Mouse (Mus musculus) right cerebral cortex, postnatal 36 days (tissue): Measurements from ENCODE around the gene Mapk9.
"Not testable (repeated sequence)": the region's sequence is repeated elsewhere in the genome, so short reads cannot be mapped to it uniquely, and the experiment has no call there.

ENCODE experiments used
- DNase-seq, 2 experiments: peaks; one replicate each; pipeline ENCODE4 v3.0.0; 2022; ENCODE audit warnings: low spot score in 2 of 2, mixed read lengths in 1 of 2

Mapk9 gene

DNA sequence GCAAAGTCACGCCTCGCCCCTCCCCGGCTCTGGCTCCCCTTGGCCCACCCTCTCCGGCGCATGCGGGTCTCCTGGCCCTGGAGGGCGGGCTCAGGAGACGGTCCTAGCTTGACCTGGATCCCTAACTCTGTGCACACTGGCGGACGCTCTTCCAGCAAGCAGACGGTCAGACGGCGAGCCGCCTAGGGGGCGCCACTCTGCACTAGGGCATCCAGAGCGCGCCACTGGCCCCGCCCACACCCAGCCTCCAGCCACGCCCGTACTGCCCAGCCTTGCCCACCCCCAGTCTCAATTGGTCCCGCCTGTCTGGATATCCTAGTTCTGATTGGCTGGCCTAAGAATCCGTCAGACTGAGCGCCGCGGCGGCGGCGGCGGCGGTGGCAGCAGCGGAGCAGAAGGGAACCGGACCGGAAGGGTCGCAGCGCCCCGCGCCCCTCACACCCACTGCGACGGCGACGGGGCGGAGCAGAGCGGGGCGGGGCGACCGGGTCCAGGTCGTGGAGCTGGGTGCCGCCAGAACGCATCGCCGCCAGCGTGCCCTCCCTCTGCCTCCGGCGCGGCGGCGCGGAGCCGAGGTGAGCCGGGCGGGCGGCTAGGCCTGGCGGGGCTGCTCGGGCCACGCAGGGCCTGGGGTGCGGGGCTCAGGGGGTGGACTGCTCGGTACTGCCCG lies at the start of gene Mapk9:
TSS of gene Mapk9 (plus strand) at position 351 of the 670 bp plus-strand sequence.
- DNase-seq, result peak; percentile 98

DNA sequence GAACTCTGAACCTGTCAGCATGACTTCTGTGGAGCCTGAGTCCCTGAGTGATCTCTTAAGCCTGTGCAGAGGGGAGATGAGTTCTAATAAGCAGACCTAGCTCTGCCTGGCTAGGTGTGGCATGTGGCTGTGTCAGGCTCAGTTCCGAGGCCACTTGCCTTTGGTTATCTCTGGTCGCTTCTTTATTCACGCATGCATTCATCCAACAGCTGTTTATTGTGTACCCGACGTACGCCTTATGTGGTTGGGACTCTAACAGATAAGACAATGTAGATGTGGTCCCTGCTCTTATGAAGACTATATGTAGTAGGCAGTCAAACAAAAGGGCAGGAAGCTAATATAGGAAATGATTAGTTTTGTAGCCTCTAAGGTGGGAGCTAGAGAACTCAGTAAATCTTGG lies 47.6 kb upstream of the Mapk9 start:
- no peak for DNase-seq

DNA sequence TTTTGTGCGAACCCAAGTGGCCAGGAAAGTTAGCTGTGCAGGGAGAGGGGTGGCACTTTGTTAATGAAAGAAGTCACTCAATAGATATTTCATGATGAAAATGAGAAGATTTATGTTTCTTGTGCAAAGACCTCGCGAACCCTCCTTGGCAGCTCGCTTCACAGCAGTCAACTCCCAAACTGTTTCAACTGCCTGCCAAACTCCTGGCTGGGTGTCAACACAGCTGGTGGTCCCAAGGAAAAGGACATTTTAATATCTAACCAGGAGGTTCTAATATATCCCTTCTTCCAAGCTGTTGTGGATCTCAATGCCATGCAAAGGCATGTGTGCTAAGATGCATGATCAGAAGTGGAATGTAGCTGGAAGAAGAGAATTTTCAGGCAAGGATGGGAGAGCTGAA lies 45.0 kb upstream of the Mapk9 start:
- no peak for DNase-seq

DNA sequence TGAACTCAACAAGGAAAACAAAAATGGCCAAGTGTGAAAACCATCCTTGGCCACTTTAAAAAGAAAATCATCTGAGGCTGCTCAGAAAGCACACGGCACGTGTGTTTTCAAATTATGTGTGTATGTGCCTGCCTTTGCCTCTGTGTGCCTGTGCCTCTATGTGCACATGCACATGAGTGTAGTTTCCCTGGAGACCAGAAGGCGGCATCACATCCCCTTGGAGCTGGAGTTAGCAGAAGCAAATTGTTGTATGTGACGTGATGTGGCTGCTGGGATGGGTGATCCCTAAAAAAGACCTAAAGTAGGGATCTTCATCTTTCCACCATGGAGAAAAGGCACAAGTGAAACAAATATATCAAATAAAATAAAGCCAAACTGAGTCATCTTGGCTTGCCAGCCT lies 42.8 kb upstream of the Mapk9 start:
- no peak for DNase-seq

DNA sequence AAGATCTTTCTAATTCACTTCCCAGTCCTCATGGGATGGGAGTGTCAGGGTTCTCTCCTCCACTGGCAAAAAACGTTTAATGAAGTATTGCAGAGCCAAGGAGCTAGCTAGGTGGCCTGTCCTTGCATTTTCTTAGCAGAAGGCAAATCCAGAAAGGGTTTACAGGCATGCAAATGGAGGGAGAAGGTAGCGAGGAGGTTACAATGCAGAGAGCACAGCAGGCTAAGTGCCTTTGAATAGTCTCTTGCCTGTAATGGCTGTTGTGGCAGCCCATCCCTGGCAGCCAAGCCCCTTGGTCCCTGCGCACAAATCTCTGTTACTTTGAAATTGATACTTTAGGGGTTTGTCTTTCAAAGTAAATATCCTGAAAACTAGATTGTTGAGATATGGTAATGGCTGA lies 40.3 kb upstream of the Mapk9 start:
- DNase-seq, result no peak

DNA sequence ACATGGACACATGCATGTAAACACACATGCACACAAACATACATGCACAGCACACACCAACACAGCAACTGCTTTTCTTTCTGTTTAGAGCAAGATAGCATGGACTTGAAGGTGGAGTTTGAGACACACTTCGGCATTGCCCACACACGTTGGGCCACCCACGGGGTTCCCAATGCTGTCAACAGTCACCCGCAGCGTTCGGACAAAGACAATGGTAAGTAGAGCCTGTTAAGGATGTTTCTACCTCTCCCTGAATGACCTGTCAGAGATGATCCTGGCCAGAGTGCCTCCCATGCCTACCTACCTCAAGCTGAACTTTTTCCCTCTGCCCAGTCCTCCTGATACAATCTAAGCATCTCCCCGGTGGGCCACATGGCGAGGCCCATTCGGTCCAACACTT lies 37.6 kb upstream of the Mapk9 start:
- no peak for DNase-seq

DNA sequence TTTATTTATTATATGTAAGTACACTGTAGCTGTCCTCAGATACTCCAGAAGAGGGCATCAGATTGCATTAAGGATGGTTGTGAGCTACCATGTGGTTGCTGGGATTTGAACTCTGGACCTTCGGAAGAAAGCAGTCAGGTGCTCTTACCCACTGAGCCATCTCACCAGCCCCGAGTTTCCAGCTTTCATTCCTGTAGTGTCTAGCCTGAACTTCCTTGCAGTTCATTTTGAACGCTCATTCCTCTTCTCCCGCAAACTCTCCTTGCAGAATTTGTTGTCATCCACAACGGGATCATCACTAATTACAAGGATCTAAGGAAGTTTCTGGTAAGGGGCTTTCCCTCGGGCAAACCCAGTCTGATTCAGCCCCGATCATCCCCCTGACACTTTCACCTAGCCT lies 35.9 kb upstream of the Mapk9 start:
- not testable (repeated sequence) for DNase-seq

DNA sequence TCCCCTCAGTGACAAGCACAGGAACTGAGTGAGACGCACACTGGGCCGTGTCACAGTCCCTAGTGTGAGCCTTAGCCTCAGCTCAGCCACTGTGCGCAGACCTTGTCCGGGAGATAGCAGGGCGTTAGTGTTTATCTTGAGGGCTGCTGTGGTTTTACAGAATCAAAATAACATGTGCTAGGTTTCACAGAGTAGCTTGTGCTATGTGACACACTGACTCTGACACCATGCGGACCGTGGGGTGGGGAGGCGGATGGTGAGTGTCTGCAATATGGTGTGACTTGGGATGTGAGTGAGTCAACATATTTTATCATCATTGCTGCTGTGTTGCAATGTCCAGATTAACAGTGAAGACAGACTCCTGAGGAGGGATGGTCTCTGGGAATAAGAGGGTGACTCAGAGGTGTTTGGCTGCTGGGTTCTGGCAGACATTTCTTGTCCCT lies 35.4 kb upstream of the Mapk9 start:
- DNase-seq, result no peak

DNA sequence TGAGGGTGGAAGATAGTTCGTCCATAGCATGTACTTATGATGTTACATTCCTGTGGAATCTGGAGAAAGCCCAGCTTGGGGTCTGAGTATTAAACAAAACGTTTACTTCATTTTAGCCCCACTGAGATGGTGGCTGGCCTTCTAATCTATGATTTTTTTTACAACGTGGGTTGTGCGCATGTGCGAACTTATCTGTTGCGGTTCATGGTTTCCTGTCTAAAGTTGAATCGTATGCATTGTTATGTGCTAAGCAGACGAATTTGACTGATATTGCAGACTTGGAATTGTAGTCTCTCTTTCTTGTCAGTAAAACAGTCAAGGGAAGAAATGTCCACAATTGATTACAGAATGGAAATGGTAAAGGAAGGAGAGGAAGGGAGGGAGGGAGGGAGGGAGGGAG lies 34.7 kb upstream of the Mapk9 start:
- DNase-seq, result no peak

DNA sequence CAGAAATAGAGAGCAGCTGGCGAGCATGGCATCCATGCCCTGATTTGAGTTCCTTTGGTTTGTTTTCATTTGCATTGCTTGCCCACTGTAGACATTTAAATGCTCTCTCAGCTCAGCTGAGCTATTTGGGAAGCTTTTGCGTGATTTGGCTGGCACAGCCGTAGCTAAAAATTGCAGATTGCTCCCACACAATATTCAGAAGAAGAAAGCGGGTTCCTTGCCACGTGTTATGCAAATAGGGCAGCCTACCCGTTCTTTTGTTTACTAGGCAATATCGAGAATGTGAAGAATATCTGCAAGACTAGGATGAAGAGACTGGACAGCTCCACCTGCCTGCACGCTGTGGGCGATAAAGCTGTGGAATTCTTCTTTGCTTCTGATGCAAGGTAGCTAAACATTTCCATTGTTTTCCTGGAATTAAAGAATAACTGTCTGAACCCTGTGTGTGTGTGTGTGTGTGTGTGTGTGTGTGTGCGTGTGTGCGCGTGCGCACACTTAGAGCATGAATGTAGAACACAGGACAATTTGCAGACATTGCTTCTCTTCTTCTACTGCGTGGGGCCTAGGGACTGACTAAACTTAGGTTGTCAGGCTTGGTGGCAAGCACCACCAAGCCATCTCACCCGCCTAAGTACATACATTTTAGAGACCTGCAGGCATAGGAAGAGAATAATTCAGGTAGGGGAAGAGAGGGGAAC lies 27.5 kb upstream of the Mapk9 start:
- peak; percentile 69 to 94 for DNase-seq

DNA sequence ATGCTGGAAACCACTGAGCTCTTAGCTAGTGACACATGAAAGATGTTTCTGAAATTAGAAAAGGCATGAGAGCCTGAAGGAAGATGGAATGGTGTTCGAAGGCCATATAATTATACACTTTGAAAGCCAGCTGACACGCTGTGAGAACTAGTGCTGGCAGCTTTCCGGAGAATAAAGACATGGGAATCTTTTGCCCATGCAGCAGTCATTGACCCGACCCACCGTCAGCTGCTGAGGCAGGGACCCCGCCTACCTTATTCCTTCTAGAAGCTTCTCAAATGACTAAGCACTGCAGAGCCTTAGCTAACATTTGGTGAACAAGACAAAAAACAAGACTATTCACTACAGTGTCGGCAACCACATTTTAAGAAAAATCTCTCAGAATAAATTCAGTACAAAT lies 26.9 kb upstream of the Mapk9 start:
- peak in 1 of 2 experiments; percentile 20 for DNase-seq

DNA sequence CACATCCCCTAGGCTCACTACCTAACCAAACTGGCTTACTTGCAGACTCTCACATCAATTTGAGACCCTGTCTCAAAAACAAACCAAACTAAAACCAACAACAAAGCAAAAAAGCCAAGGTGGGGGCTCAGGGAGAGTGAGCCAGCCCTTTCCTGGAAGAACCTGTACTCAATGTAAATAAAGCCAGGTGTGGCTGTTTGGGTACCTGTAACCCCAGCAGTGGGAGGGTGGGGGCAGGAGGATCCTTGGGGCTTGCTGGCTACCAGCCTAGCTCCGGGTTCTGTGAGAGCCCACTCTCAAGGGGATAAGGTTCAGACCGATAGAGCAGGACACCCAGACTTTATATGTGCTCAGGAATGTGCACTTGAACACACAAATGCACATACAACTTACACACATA lies 25.6 kb upstream of the Mapk9 start:
- DNase-seq, result no peak

DNA sequence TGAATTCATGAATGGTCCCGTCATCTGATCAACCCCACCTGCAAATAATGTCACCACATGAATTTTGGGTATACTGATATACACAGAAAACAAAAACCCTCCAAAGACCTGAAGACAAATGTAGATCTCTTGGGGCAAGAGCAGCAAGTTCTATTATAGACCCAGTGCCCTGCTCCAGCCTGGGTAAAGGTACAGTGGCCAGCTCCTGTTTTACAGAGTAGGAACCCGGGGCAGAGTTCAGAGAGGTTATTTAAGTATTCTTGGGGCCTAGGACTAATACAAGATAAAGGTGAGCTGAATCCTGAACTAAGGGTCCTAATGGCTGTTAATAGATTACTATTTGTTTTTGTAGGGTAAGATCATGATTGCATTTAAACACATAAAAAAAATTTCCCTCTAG lies 25.0 kb upstream of the Mapk9 start:
- DNase-seq, result no peak

DNA sequence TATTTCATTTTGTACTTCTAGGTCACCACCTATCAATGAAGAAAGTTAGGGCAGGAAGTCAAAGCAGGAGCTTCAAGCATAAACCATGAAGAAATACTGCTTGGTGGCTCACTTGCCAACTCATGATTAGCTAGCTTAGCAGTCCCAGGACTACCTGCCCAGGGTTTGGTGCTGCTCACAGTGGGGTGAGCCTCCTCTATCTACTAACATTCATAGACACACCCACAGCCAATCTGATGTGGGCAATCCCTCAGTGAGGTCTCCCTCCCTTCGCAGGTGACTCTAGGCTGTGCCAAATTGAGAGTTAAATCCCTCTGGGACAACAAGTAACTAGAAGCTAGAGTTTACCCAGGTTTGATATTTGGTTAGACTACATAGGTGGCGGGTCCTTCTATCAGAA lies 24.2 kb upstream of the Mapk9 start:
- DNase-seq, result no peak

DNA sequence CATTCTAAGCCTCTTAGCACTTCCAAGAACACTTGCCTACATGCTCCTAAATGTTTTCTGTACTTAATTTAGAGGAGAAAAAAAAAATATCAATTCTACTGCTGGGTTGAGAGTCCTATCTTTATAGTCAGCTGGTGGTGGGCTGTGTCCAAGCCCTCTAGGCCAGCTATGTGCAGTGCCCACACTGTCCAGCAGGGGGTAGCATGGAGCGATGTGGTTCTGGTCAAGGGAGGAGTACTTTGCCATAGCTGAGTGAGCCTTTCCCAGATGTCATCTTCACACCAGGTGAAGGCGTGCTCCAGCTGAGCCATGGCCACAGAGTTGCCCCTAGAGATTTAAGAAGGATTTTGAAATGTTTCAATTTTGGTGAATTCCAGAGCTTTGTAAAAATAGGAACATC lies 21.7 kb upstream of the Mapk9 start:
- DNase-seq, result no peak

DNA sequence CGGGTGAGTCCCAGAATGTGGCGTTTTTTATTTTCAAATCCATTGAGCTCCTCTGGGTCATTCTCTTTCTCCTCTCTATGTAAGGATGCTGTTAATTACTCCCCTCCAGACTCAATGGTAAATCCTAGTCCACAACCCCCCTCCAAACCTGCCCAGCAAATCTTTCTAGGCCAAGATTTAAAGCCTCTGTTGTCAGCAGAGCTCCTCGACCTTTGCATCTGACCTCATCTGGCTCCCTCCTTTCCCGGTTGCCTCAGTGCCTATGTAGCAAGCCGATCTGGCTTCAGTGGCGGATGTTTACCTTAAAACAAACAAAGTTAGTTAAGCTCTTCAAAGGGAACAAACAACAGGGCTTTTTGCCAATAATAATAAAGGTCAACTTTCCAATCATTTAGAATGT lies 19.3 kb upstream of the Mapk9 start:
- no peak for DNase-seq

DNA sequence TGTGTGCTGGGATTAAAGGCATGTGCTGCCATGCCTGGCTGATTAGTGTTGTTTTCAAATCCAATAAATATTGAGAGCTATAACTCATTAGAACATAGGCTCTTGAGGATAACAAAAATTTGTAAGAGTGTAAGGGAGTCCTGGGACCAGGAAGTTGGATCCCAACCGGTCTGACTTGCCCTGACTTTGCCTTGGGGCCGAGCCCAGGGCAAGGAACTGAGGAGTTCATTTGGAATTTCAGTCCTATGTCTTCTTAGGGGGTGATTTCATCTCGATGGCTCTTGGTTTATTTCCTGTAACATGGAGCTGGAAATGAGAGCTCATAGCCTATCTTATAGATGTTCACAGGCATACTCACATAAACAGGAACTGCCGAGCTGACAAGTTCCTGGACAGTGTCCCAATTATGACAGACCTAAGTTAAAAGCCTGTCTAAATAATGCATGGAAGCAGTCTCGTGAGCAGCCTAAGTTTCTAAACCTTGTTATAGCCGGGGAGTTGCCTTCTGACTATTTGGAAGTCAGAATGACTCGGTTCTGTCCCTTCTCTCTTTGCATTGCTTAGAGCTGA lies 17.3 kb upstream of the Mapk9 start:
- DNase-seq, result no peak

DNA sequence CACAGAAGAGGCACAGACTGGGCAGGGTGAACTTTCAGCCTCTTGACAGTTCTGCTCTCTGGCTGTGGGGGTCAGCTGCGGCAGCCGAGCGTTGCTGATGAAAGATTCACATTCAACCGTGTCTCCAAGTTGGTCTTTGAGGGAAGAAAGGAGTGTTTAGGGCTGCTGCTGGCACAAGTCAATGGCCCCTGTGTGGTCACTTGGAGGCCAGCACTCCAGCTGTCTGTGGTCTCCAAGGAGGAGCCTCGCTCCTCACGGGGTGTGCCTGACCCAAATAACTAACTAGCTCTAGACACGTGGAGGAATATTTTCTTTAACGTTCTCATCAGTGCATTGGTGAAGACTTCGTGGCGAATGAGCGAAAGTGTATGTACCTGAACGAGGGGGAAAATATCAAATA lies 14.6 kb upstream of the Mapk9 start:
- DNase-seq, result no peak

DNA sequence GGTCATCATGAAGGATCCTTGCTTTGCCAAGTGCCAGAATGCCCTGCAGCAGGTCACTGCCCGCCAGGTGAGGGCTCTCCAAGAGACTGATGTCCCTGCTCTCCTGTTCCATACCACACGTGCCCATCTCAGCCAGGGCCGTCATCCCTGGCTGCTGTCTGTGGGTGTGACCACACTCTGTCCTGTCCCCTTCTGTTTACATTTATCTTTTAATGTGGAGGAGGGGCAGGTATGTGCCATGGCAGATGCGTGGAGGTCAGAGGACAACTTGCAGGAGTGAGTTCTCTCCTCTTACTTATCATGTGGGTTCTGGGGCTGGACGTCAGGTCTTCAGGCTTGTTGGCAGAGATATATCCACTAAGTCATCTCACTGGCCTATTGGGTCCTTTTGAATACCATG lies 13.6 kb upstream of the Mapk9 start:
- DNase-seq, result no peak

DNA sequence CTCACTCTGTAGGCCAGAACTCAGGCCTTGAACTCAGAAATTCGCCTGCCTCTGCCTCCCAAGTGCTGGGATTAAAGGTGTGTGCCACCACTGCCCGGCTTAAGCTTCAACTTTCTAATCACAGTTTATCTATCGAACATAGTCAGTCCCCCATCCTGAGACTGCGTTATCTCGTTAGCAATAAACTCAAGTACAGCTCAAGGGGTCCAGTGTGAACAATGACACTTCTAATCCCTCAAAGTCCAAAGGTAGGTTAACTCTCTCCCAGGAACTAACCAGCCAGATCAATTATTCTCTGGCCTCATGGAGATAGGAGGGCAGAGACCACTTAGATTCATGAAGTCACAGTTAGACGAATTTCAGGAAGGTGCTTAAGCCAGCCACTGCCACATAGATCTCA lies 12.3 kb upstream of the Mapk9 start:
- DNase-seq, result no peak

DNA sequence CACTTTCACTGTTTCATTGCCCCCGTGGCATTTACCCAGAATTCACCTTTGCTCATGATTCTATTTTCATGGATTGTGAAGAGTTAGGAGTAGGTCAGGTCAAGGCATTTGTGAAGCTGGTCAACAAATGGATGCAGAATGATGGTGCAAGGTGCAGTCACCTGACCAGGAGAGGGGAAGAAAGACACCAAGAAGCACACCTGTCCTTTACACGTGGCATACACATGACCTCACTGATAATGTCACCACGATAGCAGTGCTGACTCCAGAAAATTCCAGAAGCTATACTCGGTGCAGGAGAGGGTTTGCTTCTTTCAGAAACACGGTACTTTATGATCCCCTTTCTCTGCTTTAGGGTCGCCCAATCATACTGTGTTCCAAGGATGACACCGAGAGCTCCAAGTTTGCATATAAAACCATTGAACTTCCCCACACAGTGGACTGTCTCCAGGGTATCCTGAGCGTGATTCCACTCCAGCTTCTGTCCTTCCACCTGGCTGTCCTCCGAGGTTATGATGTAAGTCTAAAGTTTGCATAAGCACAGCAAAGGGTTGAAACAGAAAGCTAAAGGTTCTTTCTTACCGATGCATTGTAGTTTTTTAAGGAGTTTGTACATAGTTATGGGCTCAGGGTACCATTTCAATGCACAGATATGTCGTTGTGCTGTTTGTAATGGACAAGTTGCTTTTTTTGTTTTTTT lies 11.1 kb upstream of the Mapk9 start:
- DNase-seq, result no peak

DNA sequence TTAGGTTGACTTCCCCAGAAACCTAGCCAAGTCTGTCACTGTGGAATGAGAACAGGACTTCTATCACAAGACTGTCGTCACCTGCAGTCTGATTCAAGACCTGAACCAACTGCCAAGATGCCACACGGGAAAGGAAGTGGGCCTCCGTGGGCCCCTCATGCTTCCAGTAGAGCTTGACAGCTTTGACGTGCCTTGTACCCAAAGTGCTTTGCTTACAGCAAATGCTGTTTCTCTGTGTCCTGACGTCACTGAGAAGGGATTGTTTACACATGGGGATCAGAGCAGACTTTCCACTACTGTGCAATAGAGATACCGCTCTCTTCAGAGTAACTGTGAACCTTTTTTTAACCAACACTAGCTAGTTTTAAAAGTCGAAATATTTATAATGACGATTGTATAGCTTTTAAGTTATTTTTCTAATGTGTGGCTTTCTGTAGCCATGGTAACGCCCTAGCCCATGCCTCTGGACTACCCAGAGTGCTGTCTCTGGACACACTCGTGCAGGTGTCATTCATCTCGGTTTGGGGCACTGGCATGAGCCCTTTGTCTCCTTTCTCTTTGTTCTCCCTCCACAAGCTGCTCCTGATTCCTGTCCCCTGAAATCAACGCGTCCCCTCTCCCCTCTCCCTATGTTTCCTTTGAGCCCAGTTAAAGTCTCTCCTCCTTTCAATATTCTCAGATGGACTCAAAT lies 8.7 kb upstream of the Mapk9 start:
- no peak for DNase-seq
